Mouse (Mus musculus): ENCODE data around the gene Ly6g5b. TPM values are rescaled to one million over a fixed set of nuclear protein-coding genes. Genes with fewer than 3 reads are reported as not detected.

Gene Ly6g5b
- total and polyA plus RNA-seq, 2 experiments, result 0.46 to 0.62 TPM

DNA sequence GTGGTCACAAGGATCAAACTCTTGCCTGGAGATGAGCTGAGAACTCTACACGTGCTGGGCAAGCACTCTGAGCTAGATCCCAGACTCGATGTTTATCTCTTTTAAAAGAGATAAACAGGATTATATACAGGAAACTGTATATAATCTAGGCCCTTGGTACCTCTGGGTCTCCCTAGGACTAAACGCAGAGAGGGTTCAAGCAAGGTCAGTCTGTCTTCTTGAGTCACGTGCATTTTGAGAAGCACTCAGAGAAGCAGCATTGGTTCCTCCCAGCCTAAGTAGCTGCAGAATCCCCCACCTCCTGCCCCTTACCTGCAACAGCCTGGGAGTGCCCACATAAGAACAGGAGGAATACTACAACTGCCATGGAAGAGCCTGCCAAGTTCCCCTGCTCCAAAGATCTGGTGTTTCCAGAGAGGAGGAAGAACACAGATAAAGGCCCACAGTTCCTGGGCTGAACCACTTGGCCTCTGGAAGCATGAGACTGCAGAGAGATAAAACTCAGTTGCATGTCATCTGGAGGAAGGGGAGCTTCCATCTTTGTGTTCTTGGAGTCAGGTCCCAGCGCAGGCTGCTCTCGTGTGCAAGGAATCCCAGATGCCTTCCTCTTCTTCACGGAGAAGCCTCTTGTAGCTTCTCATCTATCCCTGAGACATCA, 29.9 kb downstream of the Ly6g5b start, which contains the start of gene Ly6g6f:
Gene Ly6g6f, minus strand, starts transcription at position 403 of the 658 bp plus-strand sequence.
- Histone ChIP-seq H3K9ac (ENCODE audit: low read depth, low read length) (no peak within 1 kb of the TSS), H3K79me2 (ENCODE audit: control insufficient read depth, insufficient read depth, low read length) (peaks cover 3% of the 10 kb centered on the region; the same call in 1 of the 2 replicates), H3K27ac (replicated peaks; ENCODE audit: insufficient read depth, low read depth, low read length) (no peak within 1 kb of the TSS), H3K4me1 (ENCODE audit: control insufficient read depth, insufficient read depth, low read length) (peaks cover 3% of the 10 kb centered on the region; the same call in 1 of the 2 replicates), H3K4me3 (ENCODE audit: insufficient read depth, low read depth, low read length) (no peak within 1 kb of the TSS), H3K36me3 (ENCODE audit: control insufficient read depth, insufficient read depth, low read length) (no peaks in the 10 kb centered on the region), H3K27me3 (ENCODE audit: control insufficient read depth, insufficient read depth, low read length) (no peaks in the 10 kb centered on the region)
- TF ChIP-seq CTCF (IDR thresholded peaks at IDR 0.05; ENCODE audit: low read depth, low read length), result no peak
- TF ChIP-seq POLR2A (IDR thresholded peaks at IDR 0.05; ENCODE audit: extremely low read depth, insufficient read depth, low read length), result no peak
- DNase-seq (ENCODE audit: extremely low read depth, low read depth, low spot score), result no peak
- WGBS, result 75% methylated on average over 7 of the region's 7 CpGs

DNA sequence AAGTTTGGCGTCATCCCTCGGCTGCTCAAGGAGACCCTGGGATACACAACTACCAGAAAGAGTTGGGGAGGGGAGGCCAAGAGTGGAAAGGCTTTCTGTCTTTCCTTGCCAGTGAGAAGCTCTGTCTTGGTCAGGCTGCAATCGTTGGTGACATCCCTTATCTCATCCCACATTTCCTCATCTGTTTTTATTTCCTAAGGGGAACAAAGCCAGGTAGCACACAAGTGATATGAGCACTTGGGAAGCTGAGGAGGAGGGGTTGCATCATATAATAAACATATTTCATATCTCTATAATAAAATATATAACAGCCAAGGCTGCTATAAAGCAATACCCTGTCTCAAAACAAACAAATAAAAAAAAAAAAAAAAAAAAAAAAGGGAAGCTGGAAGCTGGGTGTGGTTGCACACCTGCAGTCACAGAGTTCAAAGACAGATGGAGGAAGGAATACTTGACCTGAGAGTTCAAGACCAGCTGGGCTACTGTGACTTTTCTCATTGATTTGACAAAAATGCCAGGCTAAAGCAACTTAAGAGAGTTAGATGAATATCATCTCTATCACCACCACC, 31.2 kb downstream of the Ly6g5b start:
- Histone ChIP-seq H3K27me3 (ENCODE audit: control insufficient read depth, insufficient read depth, low read length) (no peaks in the 10 kb centered on the region), H3K9ac (ENCODE audit: low read depth, low read length) (no peak overlapping the region), H3K79me2 (ENCODE audit: control insufficient read depth, insufficient read depth, low read length) (no peaks in the 10 kb centered on the region), H3K27ac (replicated peaks; ENCODE audit: insufficient read depth, low read depth, low read length) (no peak overlapping the region), H3K36me3 (ENCODE audit: control insufficient read depth, insufficient read depth, low read length) (no peaks in the 10 kb centered on the region), H3K4me1 (ENCODE audit: control insufficient read depth, insufficient read depth, low read length) (0 out of 2 replicates have a peak, but pooled peaks cover 2% of the 10 kb centered on the region), H3K4me3 (ENCODE audit: insufficient read depth, low read depth, low read length) (no peak overlapping the region)
- WGBS, result 67% methylated on average over 3 of the region's 3 CpGs
- no peak for TF ChIP-seq CTCF (IDR thresholded peaks at IDR 0.05; ENCODE audit: low read depth, low read length)
- no peak for TF ChIP-seq POLR2A (IDR thresholded peaks at IDR 0.05; ENCODE audit: extremely low read depth, insufficient read depth, low read length)
- no peak for DNase-seq (ENCODE audit: extremely low read depth, low read depth, low spot score)

DNA sequence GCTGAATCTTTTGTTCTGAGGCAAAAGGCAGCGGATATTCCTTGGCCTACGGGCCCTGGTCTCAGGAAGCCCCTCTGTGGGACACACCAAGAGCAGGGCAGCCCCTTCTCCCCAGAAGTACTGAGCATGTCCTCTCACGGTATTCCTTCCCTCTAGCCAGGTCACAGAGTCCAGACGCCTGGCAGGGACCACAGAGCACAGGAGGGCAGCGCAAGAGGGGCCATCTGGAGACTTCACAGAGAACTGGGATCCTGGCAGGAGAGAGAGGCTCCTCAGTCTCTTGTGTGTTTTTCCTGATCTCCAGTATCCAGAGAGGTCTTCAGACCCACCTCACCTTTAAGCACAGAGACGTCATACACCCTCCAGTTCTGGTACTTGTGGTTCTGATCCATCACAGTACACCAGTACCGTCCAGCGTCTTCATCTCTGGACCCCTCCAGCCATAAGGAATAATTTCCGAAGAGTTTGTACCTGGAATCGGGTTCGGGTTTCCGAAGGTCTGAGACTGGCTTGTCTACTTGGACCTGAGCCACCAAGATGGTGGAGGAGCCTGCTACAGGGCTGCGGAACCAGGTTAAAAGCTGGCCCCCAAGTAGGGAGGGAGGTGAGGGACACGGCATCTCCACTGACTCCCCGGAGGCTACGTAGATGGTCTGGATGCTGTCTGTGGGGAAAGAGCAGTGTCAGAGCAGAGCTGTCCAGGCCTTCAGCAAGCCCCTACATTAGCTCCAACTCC, 32.2 kb downstream of the Ly6g5b start:
- Histone ChIP-seq H3K9ac (ENCODE audit: low read depth, low read length) (no peak overlapping the region), H3K4me3 (ENCODE audit: insufficient read depth, low read depth, low read length) (no peak overlapping the region), H3K36me3 (ENCODE audit: control insufficient read depth, insufficient read depth, low read length) (no peaks in the 10 kb centered on the region), H3K27ac (replicated peaks; ENCODE audit: insufficient read depth, low read depth, low read length) (no peak overlapping the region), H3K79me2 (ENCODE audit: control insufficient read depth, insufficient read depth, low read length) (no peaks in the 10 kb centered on the region), H3K4me1 (ENCODE audit: control insufficient read depth, insufficient read depth, low read length) (0 out of 2 replicates have a peak, but pooled peaks cover 2% of the 10 kb centered on the region), H3K27me3 (ENCODE audit: control insufficient read depth, insufficient read depth, low read length) (no peaks in the 10 kb centered on the region)
- TF ChIP-seq CTCF (IDR thresholded peaks at IDR 0.05; ENCODE audit: low read depth, low read length) (no peak), POLR2A (IDR thresholded peaks at IDR 0.05; ENCODE audit: extremely low read depth, insufficient read depth, low read length) (no peak)
- WGBS, result 93% methylated on average over 16 of the region's 16 CpGs
- no peak for DNase-seq (ENCODE audit: extremely low read depth, low read depth, low spot score)

DNA sequence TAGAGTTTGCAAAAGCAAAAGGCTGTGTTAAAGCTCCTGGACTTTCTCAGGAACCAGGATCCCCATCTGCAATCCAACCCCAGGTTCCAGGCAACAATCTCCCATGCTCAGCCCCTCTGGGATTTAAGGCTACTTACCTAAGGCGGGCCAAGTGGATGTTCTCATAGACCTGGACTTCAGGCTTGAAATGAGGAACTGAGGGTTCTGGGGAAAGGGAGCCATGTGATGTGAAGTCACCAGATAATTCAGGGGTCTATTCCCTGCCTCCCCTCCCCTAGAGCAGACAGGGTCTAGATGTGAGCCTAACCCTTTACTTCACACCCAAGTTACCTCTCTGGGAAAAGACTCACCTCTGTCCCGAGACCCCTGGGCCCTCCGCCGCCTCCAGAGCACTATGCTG, 34.5 kb downstream of the Ly6g5b start:
- DNase-seq (ENCODE audit: extremely low read depth, low read depth, low spot score), result no peak
- H3K4me3 ChIP-seq (ENCODE audit: insufficient read depth, low read depth, low read length), result no peak overlapping the region
- TF ChIP-seq POLR2A (IDR thresholded peaks at IDR 0.05; ENCODE audit: extremely low read depth, insufficient read depth, low read length), result no peak
- no peak for TF ChIP-seq CTCF (IDR thresholded peaks at IDR 0.05; ENCODE audit: low read depth, low read length)
- H3K4me1 ChIP-seq (ENCODE audit: control insufficient read depth, insufficient read depth, low read length), result 0 out of 2 replicates have a peak, but pooled peaks cover 2% of the 10 kb centered on the region
- no peak overlapping the region for H3K9ac ChIP-seq (ENCODE audit: low read depth, low read length)
- H3K36me3 ChIP-seq (ENCODE audit: control insufficient read depth, insufficient read depth, low read length), result no peaks in the 10 kb centered on the region
- no peaks in the 10 kb centered on the region for H3K79me2 ChIP-seq (ENCODE audit: control insufficient read depth, insufficient read depth, low read length)
- 92% methylated on average over 4 of the region's 4 CpGs for WGBS
- H3K27ac ChIP-seq (replicated peaks; ENCODE audit: insufficient read depth, low read depth, low read length), result no peak overlapping the region
- H3K27me3 ChIP-seq (ENCODE audit: control insufficient read depth, insufficient read depth, low read length), result no peaks in the 10 kb centered on the region

DNA sequence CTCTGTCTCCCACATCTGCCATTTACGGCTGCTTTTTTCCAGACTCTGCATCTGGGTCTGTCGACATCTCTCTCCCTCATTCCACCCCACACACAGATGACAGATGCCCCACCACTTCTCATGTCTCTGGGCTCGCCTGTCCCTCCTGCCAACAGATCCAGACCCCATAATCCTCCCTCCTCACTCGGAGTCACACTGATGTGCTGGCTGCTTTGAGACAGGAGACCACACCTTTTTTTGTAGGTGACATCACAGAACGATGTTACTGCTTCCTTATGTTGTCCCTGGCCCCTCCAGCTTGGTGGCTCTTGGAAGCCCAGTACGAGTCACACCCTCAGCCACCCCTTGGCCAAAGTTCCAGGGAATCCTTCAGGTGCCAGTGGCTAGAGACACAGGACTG, 35.0 kb downstream of the Ly6g5b start:
- Histone ChIP-seq H3K79me2 (ENCODE audit: control insufficient read depth, insufficient read depth, low read length) (no peaks in the 10 kb centered on the region), H3K4me3 (ENCODE audit: insufficient read depth, low read depth, low read length) (no peak overlapping the region), H3K27me3 (ENCODE audit: control insufficient read depth, insufficient read depth, low read length) (no peaks in the 10 kb centered on the region), H3K27ac (replicated peaks; ENCODE audit: insufficient read depth, low read depth, low read length) (no peak overlapping the region), H3K9ac (ENCODE audit: low read depth, low read length) (no peak overlapping the region), H3K4me1 (ENCODE audit: control insufficient read depth, insufficient read depth, low read length) (0 out of 2 replicates have a peak, but pooled peaks cover 2% of the 10 kb centered on the region), H3K36me3 (ENCODE audit: control insufficient read depth, insufficient read depth, low read length) (no peaks in the 10 kb centered on the region)
- WGBS, result 63% methylated on average over 6 of the region's 6 CpGs
- no peak for TF ChIP-seq CTCF (IDR thresholded peaks at IDR 0.05; ENCODE audit: low read depth, low read length)
- no peak for TF ChIP-seq POLR2A (IDR thresholded peaks at IDR 0.05; ENCODE audit: extremely low read depth, insufficient read depth, low read length)
- DNase-seq (ENCODE audit: extremely low read depth, low read depth, low spot score), result no peak

All from liver, adult 2 months (tissue).